Mouse (Mus musculus) lung, embryonic 16.5 days (tissue): ENCODE measurements around the gene Coa5. TPM values are rescaled to one million over a fixed set of nuclear protein-coding genes. Genes with fewer than 3 reads are reported as not detected.
A peak's percentile ranks its signal among the peaks of the same experiment; 100 is the strongest.

Experiments used
- ATAC-seq: fragments of 200-750 bp; cut with Nextera tagmentation; 2 replicates; pipeline ENCODE4 v1.8.0; 2017; ENCODE audit warnings: low read depth, mild to moderate bottlenecking, moderate library complexity
- H3K27ac ChIP-seq: fragments of 300-500 bp; sonication (generic); 2 replicates; pipeline ENCODE4 v1.5.1; 2014; ENCODE audit warnings: mild to moderate bottlenecking, control low read depth, low read length
- H3K27me3 ChIP-seq: fragments of 300-500 bp; sonication (generic); 2 replicates; pipeline ENCODE4 v1.6.1; 2014; ENCODE audit warnings: low read depth, low read length, mixed read lengths; ENCODE audit not compliant: control insufficient read depth, insufficient read depth
- H3K36me3 ChIP-seq: fragments of 300-500 bp; sonication (generic); 2 replicates; pipeline ENCODE4 v1.6.1; 2014; ENCODE audit warnings: low read length; ENCODE audit not compliant: control insufficient read depth, insufficient read depth
- H3K4me1 ChIP-seq: fragments of 300-500 bp; sonication (generic); replicated peaks from 2 replicates; pipeline ENCODE4 v1.6.1; 2014; ENCODE audit warnings: low read length, mixed read lengths; ENCODE audit not compliant: control insufficient read depth, insufficient read depth
- H3K4me2 ChIP-seq: fragments of 300-500 bp; sonication (generic); 2 replicates; pipeline ENCODE4 v1.6.1; 2014; ENCODE audit warnings: low read depth, low read length, control low read depth
- H3K4me3 ChIP-seq: fragments of 300-500 bp; sonication (generic); 2 replicates; pipeline ENCODE4 v1.5.1; 2014; ENCODE audit warnings: mild to moderate bottlenecking, low read length, control low read depth
- H3K9ac ChIP-seq: fragments of 300-500 bp; sonication (generic); 2 replicates; pipeline ENCODE4 v1.6.1; 2014; ENCODE audit warnings: low read length, control low read depth
- H3K9me3 ChIP-seq: fragments of 300-500 bp; sonication (generic); 2 replicates; pipeline ENCODE4 v1.6.1; 2016; ENCODE audit warnings: low read length; ENCODE audit not compliant: control insufficient read depth
- WGBS: fragments of 180-500 bp; shearing (Covaris S2); extraction: QIAGEN DNeasy Blood & Tissue Kit; methylation state at CpG from one replicate; pipeline ENCODE4 v1.1.7; 2014; 5-methylcytosine and 5-hydroxymethylcytosine counted together
- polyA plus RNA-seq: library from polyadenylated mRNA; unstranded; fragments of >200 nt; fragmentation: Nextera tagmentation; extraction: Ambion mirVana; gene quantifications from 2 replicates; pipeline ENCODE4 v1.2.1, GENCODE M21; 2015

Coa5 gene
- polyA plus RNA-seq = 40.1 and 43.2 TPM in 2 replicates

DNA sequence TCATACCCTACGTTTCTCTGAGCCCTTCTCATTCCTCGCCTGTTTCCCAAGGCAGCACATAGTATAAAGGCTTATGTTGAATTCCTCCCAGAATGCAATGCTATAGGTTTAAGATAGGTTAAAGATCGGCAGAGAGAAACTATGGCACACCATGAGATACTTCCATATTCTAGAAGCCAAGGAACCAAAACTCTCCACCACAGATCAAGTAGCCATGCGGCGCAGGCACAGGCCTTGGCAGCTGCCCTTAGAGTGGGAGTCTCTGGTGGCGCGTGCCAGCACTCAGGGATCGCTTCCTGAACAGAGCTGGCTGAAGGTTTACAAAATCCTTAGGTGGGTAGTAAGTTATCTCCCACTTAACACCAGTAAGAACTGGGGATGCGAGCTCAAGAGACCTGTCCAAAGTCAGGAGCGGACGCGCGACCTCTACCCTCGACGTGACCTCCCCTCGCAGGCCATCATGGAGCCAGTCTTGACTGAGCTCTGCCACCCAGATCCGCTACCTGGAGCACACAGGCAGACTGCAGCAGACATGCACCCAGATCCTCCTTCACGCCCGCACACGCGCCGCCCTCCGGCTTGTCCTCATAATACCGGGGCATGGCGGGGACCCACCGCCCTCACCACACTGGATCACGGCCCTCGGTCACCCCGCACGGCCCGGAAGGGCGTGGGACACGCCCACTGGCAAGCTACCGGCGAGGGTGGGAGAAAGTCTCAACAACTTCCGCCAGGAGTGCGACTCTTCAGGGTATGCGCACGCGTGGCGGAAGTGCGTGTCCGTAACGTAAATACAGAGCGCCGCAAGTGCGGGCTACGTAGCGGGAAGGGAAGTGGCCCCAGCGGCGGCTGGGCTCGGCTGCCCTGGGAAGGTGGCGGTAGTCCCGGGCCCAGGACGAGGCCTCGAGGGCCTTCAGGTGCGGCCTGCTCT lies at the start of gene Coa5, which contains the start of gene Unc50:
Gene Coa5, minus strand, starts transcription at position 738 of the 931 bp plus-strand sequence.
Gene Unc50, plus strand, starts transcription at position 774 of the 931 bp plus-strand sequence.
- under 1% methylated on average over 57 of the region's 57 CpGs for WGBS
- Histone ChIP-seq H3K4me1 (peaks cover 19% of the 10 kb centered on the region), H3K27me3 (no peaks in the 10 kb centered on the region), H3K9ac (peak within 1 kb of the TSS; percentile 93), H3K9me3 (no peaks in the 10 kb centered on the region), H3K4me2 (peak within 1 kb of the TSS; percentile 94), H3K27ac (peak within 1 kb of the TSS; percentile 70), H3K36me3 (peaks cover 26% of the 10 kb centered on the region), H3K4me3 (peak within 1 kb of the TSS; percentile 93)
- ATAC-seq = peak; percentile 99

DNA sequence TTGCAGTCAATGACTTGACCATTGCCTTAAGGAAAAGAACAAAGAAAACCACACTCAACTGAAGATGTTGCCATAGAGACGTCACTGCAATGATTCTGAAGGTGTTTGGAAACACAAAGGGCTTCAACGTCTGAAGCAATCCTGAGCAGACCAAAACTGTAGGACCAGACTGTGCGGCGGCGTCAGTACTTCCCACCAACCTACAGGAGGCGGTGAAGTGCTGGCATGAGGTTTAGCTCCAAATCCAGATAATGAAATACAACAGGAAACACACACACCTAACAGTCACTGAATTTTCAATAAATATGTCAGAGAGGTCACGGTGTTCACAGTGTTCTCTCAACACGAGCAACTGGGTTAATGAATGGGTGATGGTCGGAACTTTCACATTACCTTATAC lies 49.2 kb upstream of the Coa5 start:
- Histone ChIP-seq H3K27ac (peak overlapping the region; percentile 29), H3K4me1 (peaks cover 15% of the 10 kb centered on the region), H3K9me3 (no peaks in the 10 kb centered on the region), H3K36me3 (no peaks in the 10 kb centered on the region), H3K27me3 (no peaks in the 10 kb centered on the region), H3K4me2 (no peak overlapping the region), H3K4me3 (no peak overlapping the region), H3K9ac (no peak overlapping the region)
- ATAC-seq = no peak
- WGBS = 67% methylated on average over 9 of the region's 9 CpGs

GRCm38 (mm10) chr1:37478416-37478815 lies 48.5 kb upstream of the Coa5 start:
- peak overlapping the region; percentile 45 for H3K4me2 ChIP-seq

GRCm38 (mm10) chr1:37477928-37478327 lies 48.0 kb upstream of the Coa5 start:
- 16% methylated on average over 5 of the region's 5 CpGs for WGBS
- peaks cover 15% of the 10 kb centered on the region for H3K4me1 ChIP-seq
- no peaks in the 10 kb centered on the region for H3K27me3 ChIP-seq
- H3K9me3 ChIP-seq = no peaks in the 10 kb centered on the region
- H3K9ac ChIP-seq = 0 out of 2 replicates have a peak overlapping the region, but pooled peaks have one; percentile 39
- no peaks in the 10 kb centered on the region for H3K36me3 ChIP-seq
- H3K27ac ChIP-seq = peak overlapping the region; percentile 48; the same call in 1 of the 2 replicates
- H3K4me2 ChIP-seq = peak overlapping the region; percentile 45
- H3K4me3 ChIP-seq = peak overlapping the region; percentile 29
- peak; percentile 23; the same call in 1 of the 2 replicates for ATAC-seq

More at GRCm38 (mm10) chr1:37478416-37478815, 48.5 kb upstream of the Coa5 start:
- H3K27ac ChIP-seq = peak overlapping the region; percentile 29
- peak overlapping the region; percentile 29; the same call in 1 of the 2 replicates for H3K4me3 ChIP-seq
- no peaks in the 10 kb centered on the region for H3K36me3 ChIP-seq
- H3K4me1 ChIP-seq = peaks cover 15% of the 10 kb centered on the region
- 14% methylated on average over 7 of the region's 7 CpGs for WGBS
- H3K9me3 ChIP-seq = no peaks in the 10 kb centered on the region
- ATAC-seq = peak; percentile 34; the same call in 1 of the 2 replicates
- H3K9ac ChIP-seq = no peak overlapping the region
- no peaks in the 10 kb centered on the region for H3K27me3 ChIP-seq

DNA sequence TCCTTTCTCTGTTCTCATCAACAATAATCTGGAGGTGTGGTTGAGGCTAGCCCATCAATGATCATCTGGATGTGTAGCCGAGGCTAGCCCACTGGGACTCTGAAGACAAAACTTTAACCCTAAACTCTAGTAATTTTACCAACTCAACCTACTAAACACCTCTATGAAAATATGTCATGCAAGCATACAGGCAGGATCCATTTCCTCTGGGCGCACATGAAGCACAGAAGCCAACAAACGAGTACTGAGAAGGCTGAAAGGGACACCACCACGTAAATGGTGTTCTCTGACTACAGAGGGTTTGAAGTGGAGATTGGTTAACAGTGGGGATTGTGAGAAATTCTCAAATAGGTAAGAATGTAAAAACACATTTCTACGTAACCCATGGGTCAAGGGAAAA lies 47.3 kb upstream of the Coa5 start:
- Histone ChIP-seq H3K36me3 (no peaks in the 10 kb centered on the region), H3K4me1 (peaks cover 15% of the 10 kb centered on the region), H3K27me3 (no peaks in the 10 kb centered on the region), H3K4me3 (no peak overlapping the region), H3K9me3 (no peaks in the 10 kb centered on the region), H3K27ac (no peak overlapping the region), H3K9ac (no peak overlapping the region), H3K4me2 (no peak overlapping the region)
- no peak for ATAC-seq
- 84% methylated on average over 5 of the region's 5 CpGs for WGBS

- Histone ChIP-seq H3K27me3 (no peaks in the 10 kb centered on the region), H3K9me3 (no peaks in the 10 kb centered on the region), H3K4me2 (no peak overlapping the region), H3K4me3 (no peak overlapping the region), H3K27ac (no peak overlapping the region), H3K4me1 (peaks cover 15% of the 10 kb centered on the region), H3K9ac (no peak overlapping the region), H3K36me3 (no peaks in the 10 kb centered on the region)
- no peak for ATAC-seq
- WGBS = 90% methylated on average over 3 of the region's 3 CpGs
These were observed 45.4 kb upstream of the Coa5 start for GRCm38 (mm10) chr1:37475312-37475711.

- H3K27me3 ChIP-seq = no peaks in the 10 kb centered on the region
These were observed 44.8 kb upstream of the Coa5 start for GRCm38 (mm10) chr1:37474634-37475190.

DNA sequence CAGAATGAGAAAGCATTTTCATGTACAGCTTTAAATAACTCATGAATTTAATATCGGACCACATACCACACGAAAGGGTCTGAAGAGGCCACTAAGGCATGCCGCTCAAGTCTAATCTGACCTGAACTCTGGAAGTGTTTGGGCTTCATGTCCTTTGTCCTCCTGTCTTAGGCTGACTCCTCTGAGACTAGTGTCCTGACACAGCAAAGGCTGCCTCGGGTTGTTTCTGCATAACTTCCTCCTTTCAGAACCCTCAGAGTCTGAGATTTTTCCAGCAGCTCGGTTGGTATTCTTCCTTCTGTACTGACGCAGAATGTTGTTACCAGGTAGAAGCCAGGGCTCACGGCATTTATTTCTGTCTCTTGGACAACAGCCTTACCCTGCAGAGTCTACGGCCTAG lies 44.1 kb upstream of the Coa5 start:
- Histone ChIP-seq H3K36me3 (no peaks in the 10 kb centered on the region), H3K27ac (0 out of 2 replicates have a peak overlapping the region, but pooled peaks have one; percentile 30), H3K4me2 (no peak overlapping the region), H3K4me3 (no peak overlapping the region), H3K27me3 (no peaks in the 10 kb centered on the region), H3K9ac (no peak overlapping the region), H3K4me1 (peaks cover 15% of the 10 kb centered on the region), H3K9me3 (no peaks in the 10 kb centered on the region)
- 63% methylated on average over 8 of the region's 8 CpGs for WGBS
- no peak for ATAC-seq

More at GRCm38 (mm10) chr1:37474634-37475190, 44.8 kb upstream of the Coa5 start:
- H3K4me1 ChIP-seq = peaks cover 15% of the 10 kb centered on the region
- no peaks in the 10 kb centered on the region for H3K36me3 ChIP-seq
- no peak overlapping the region for H3K4me2 ChIP-seq
- no peak overlapping the region for H3K4me3 ChIP-seq
- no peak overlapping the region for H3K9ac ChIP-seq
- no peaks in the 10 kb centered on the region for H3K9me3 ChIP-seq
- WGBS = 81% methylated on average over 6 of the region's 6 CpGs
- ATAC-seq = no peak
- H3K27ac ChIP-seq = no peak overlapping the region

DNA sequence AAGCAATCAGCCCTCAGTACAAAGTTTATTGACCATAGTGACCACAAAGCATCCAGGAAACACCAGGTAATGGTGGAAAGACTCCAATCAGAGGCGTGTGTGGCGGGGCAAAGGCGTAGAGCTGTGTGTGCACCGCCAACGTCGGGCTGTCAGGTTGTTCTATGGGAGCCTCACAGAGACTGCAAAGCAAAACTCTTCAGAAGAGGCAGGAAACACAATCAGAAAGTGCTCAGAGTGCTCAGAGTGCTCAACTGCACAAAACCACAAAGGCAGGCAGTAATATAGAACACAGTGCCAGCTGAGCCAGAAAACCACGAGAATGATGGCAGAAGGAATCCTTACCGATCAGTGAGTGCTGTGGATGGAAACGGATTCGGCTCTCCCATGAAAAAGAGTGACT lies 43.3 kb upstream of the Coa5 start:
- no peak overlapping the region for H3K4me2 ChIP-seq
- H3K27ac ChIP-seq = no peak overlapping the region
- no peaks in the 10 kb centered on the region for H3K27me3 ChIP-seq
- H3K4me3 ChIP-seq = no peak overlapping the region
- ATAC-seq = no peak
- no peaks in the 10 kb centered on the region for H3K9me3 ChIP-seq
- WGBS = 80% methylated on average over 10 of the region's 10 CpGs
- no peak overlapping the region for H3K9ac ChIP-seq
- no peaks in the 10 kb centered on the region for H3K36me3 ChIP-seq
- peaks cover 8% of the 10 kb centered on the region for H3K4me1 ChIP-seq
